Comparison of ENCODE assay signal across 14 mouse cellular contexts in genomic region chr12:117980315-117980714, GRCm38 (mm10).
"Had no signal": no experiment of that assay in that cellular context is flagged by ENCODE, and none has a peak within 500 bp of the region (broad histone marks: within the 10 kb centered on the region; RNA-seq: fewer than 3 reads in every experiment).

No protein-coding gene starts in this region.

- DNase-seq: kidney, postnatal 10 days; kidney, postnatal 36 days; liver, embryonic 13.5 days; lung, adult 2 months; lung, postnatal 14 days; lung, postnatal 4 days; midbrain, embryonic 14.5 days; right cerebral cortex, adult 18-20 months; right cerebral cortex, postnatal 14 days; right cerebral cortex, postnatal 4 days; thymus, postnatal 25 days had no signal

- H3K4me3 ChIP-seq: kidney, embryonic 15.5 days; liver, embryonic 13.5 days had no signal

- H3K27ac ChIP-seq: kidney, embryonic 15.5 days; liver, embryonic 13.5 days; stomach, postnatal 0 days had no signal

- H3K4me1 ChIP-seq: liver, embryonic 13.5 days had no signal

- H3K36me3 ChIP-seq: kidney, embryonic 15.5 days; liver, embryonic 13.5 days had no signal

- H3K9ac ChIP-seq: kidney, embryonic 15.5 days; liver, embryonic 13.5 days had no signal

- H3K27me3 ChIP-seq: liver, embryonic 13.5 days had no signal

- H3K4me2 ChIP-seq: kidney, embryonic 15.5 days; liver, embryonic 13.5 days; midbrain, embryonic 11.5 days had no signal

- H3K9me3 ChIP-seq: kidney, embryonic 15.5 days; liver, embryonic 13.5 days had no signal
